Mouse (Mus musculus) forebrain, embryonic 16.5 days (tissue): ENCODE measurements at regions not wholly inside any gene's neighbourhood (a gene's known extent, or its start where the extent isn't known, plus 50 kb on each side); places are given as distances from the start of the nearest gene placed in this dataset.
"Not testable (repeated sequence)": the region's sequence is repeated elsewhere in the genome, so short reads cannot be mapped to it uniquely, and the experiment has no call there.

Experiments used
- ATAC-seq: fragments of 200-750 bp; cut with Nextera tagmentation; 2 replicates; pipeline ENCODE4 v1.8.0; 2017; ENCODE audit warnings: mild to moderate bottlenecking, moderate library complexity
- H3K27ac ChIP-seq: fragments of 300-500 bp; sonication (generic); 2 replicates; pipeline ENCODE4 v1.5.1; 2014; ENCODE audit warnings: low read length, control low read depth
- H3K27me3 ChIP-seq: fragments of 300-500 bp; sonication (generic); replicated peaks from 2 replicates; pipeline ENCODE4 v1.6.1; 2014; ENCODE audit warnings: low read length; ENCODE audit not compliant: control insufficient read depth, insufficient read depth
- H3K36me3 ChIP-seq: fragments of 300-500 bp; sonication (generic); 2 replicates; pipeline ENCODE4 v1.6.1; 2014; ENCODE audit not compliant: control insufficient read depth, insufficient read depth
- H3K4me1 ChIP-seq: fragments of 300-500 bp; sonication (generic); replicated peaks from 2 replicates; pipeline ENCODE4 v1.6.1; 2014; ENCODE audit warnings: low read length; ENCODE audit not compliant: control insufficient read depth, insufficient read depth
- H3K4me2 ChIP-seq: fragments of 300-500 bp; sonication (generic); 2 replicates; pipeline ENCODE4 v1.6.1; 2014; ENCODE audit warnings: mild to moderate bottlenecking, low read length, control low read depth
- H3K4me3 ChIP-seq: fragments of 300-500 bp; sonication (generic); replicated peaks from 2 replicates; pipeline ENCODE4 v1.5.1; 2014; ENCODE audit warnings: mild to moderate bottlenecking, low read length, control low read depth
- H3K9ac ChIP-seq: fragments of 300-500 bp; sonication (generic); replicated peaks from 2 replicates; pipeline ENCODE4 v1.6.1; 2014; ENCODE audit warnings: low read depth, low read length, control low read depth
- H3K9me3 ChIP-seq: fragments of 300-500 bp; sonication (generic); 2 replicates; pipeline ENCODE4 v1.6.1; 2016; ENCODE audit warnings: low read length; ENCODE audit not compliant: control insufficient read depth
- WGBS: fragments of 180-500 bp; shearing (Covaris S2); extraction: QIAGEN DNeasy Blood & Tissue Kit; methylation state at CpG from one replicate; pipeline ENCODE4 v1.1.7; 2014; 5-methylcytosine and 5-hydroxymethylcytosine counted together

DNA sequence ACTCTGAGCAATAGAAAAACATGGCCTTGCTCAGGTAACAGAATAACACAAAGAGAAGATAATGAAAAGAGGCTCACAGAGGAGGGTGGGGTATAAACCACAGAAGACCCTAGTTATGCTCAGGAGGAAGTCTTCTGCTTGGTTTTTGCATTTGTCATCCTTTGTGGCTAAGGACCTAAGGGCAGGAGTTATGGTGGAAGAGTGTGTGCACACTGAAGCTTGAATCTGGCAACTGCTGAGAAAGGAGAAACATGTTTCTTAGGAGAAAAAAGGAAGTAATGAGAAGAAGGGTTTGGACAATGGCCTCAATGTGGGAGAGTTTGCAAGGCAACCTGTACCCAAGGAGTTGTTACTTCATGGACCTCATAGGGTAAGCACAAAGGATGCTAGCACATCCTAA, 106.8 kb upstream of the Nyap2 start:
- no peak for ATAC-seq
- no peak overlapping the region for H3K4me2 ChIP-seq
- H3K4me1 ChIP-seq, result no peaks in the 10 kb centered on the region
- H3K9ac ChIP-seq, result no peak overlapping the region
- no peak overlapping the region for H3K4me3 ChIP-seq
- H3K27ac ChIP-seq, result no peak overlapping the region
- H3K9me3 ChIP-seq, result no peaks in the 10 kb centered on the region
- no peaks in the 10 kb centered on the region for H3K27me3 ChIP-seq
- H3K36me3 ChIP-seq, result no peaks in the 10 kb centered on the region

DNA sequence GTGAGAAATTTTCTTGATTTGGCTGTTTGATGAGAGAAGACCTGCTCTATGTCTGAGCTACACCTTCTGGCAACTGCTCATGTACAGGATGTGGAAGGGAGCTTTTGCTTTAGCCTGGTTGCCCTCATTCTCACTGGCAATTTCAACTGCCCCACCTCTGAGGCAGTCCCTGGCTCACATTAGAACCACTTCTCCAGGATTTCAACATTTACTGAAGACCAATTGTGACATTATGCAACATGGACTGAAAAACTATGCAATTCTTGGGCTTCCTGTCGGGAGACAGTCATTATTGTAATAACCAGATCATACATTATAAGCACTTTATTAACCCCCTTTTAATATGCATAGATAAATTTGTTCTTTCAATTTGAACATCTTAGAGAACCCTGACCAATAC, 107.6 kb upstream of the Nyap2 start:
- WGBS, result 85% methylated on average over 1 of the region's 1 CpGs
- H3K4me2 ChIP-seq, result no peak overlapping the region
- H3K9ac ChIP-seq, result no peak overlapping the region
- ATAC-seq, result no peak
- H3K36me3 ChIP-seq, result no peaks in the 10 kb centered on the region
- H3K27ac ChIP-seq, result no peak overlapping the region
- H3K4me1 ChIP-seq, result no peaks in the 10 kb centered on the region
- H3K9me3 ChIP-seq, result no peaks in the 10 kb centered on the region
- no peak overlapping the region for H3K4me3 ChIP-seq
- no peaks in the 10 kb centered on the region for H3K27me3 ChIP-seq

DNA sequence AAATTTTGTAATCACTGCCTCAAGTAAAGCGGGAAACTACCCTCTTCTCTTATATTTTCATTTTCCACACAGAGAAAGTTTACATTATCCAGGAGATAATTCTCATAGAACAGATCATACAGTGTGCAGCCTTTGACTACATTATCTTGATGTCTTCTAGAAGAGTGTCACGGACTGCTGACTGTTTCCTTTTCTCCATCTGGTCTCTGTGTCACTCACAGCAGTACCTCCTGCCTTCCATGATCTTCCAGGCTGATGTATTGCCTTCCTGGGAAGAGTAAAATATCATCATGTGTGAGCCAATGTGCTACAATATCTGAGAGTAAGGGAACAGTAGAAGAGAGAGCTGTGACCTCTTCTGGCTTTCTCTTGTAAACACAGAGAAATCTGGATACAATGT, 111.0 kb upstream of the Nyap2 start:
- WGBS, result 83% methylated on average over 2 of the region's 2 CpGs

DNA sequence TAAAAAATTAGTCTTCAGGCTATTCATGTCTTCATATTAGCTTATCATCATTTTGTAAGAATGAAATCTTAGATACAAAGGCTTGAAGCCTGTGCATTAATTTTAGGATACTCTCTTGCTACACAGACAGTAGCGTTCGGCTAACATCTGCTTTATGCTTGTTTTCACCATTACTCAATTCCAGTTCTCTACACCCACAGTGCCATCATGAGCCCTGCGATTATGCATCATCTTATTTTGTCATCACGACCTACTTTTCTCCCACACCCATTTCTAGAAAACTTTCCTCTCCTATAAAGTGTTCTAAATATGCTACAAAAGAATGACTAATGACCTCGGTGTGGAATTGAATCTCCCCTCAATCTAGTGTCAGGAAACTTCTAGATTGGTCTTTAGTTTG, 112.4 kb upstream of the Nyap2 start:
- WGBS, result 83% methylated on average over 5 of the region's 5 CpGs
- no peaks in the 10 kb centered on the region for H3K4me1 ChIP-seq
- ATAC-seq, result no peak
- no peaks in the 10 kb centered on the region for H3K36me3 ChIP-seq
- no peaks in the 10 kb centered on the region for H3K27me3 ChIP-seq
- no peak overlapping the region for H3K9ac ChIP-seq
- no peak overlapping the region for H3K4me2 ChIP-seq
- no peak overlapping the region for H3K27ac ChIP-seq
- H3K4me3 ChIP-seq, result no peak overlapping the region
- no peaks in the 10 kb centered on the region for H3K9me3 ChIP-seq

More for the DNA sequence above, 111.0 kb upstream of the Nyap2 start:
- Histone ChIP-seq H3K4me2 (no peak overlapping the region), H3K36me3 (no peaks in the 10 kb centered on the region), H3K27me3 (no peaks in the 10 kb centered on the region), H3K9ac (no peak overlapping the region), H3K4me1 (no peaks in the 10 kb centered on the region), H3K9me3 (no peaks in the 10 kb centered on the region), H3K4me3 (no peak overlapping the region), H3K27ac (no peak overlapping the region)
- no peak for ATAC-seq

DNA sequence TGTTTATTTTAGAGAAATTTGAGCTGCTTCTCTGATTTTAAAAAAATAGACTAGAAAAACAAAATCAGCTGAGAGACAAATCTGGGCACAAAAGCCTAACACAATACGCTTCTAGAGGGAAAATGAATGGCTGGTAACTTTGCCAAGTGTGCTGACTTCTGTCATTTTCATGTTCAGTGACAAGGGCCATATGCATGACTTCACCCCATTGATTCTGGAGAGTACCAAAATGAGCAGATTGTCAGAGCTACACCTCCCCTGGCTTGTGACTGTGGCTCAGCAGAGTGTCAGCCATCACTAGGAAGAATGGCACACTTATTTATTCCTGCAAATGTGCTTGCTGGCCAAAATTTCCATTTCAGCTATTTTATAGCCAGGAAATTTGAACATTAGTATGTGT, 112.9 kb upstream of the Nyap2 start:
- H3K4me1 ChIP-seq, result no peaks in the 10 kb centered on the region
- H3K9ac ChIP-seq, result no peak overlapping the region
- no peak overlapping the region for H3K4me3 ChIP-seq
- WGBS, result 50% methylated on average over 1 of the region's 1 CpGs
- H3K27me3 ChIP-seq, result no peaks in the 10 kb centered on the region
- ATAC-seq, result peak; percentile 99
- no peaks in the 10 kb centered on the region for H3K9me3 ChIP-seq
- H3K4me2 ChIP-seq, result no peak overlapping the region
- no peaks in the 10 kb centered on the region for H3K36me3 ChIP-seq
- no peak overlapping the region for H3K27ac ChIP-seq

DNA sequence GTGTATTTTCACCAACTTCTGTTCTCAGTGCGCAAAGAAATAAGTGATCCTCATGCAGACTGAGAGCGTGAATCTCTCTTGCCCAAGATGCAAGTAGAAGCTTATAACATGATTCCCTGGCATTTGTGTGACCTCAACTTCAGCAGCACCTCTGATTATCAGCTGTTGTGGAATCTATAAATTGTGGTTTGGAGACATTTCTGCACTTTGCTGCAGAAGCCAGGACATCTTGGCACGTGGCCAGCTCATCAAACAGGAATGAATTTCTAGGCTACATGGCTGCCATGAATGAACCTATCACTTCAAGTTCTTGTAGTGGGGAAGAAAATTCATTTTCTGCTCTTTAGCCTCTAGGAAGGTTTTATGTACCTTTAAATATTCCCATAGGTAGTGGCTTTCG, 126.3 kb upstream of the Nyap2 start:
- H3K36me3 ChIP-seq, result no peaks in the 10 kb centered on the region
- no peaks in the 10 kb centered on the region for H3K27me3 ChIP-seq
- H3K4me1 ChIP-seq, result no peaks in the 10 kb centered on the region
- ATAC-seq, result no peak
- no peak overlapping the region for H3K4me3 ChIP-seq
- no peak overlapping the region for H3K9ac ChIP-seq
- no peak overlapping the region for H3K4me2 ChIP-seq
- WGBS, result 93% methylated on average over 4 of the region's 4 CpGs
- H3K27ac ChIP-seq, result no peak overlapping the region
- H3K9me3 ChIP-seq, result no peaks in the 10 kb centered on the region

DNA sequence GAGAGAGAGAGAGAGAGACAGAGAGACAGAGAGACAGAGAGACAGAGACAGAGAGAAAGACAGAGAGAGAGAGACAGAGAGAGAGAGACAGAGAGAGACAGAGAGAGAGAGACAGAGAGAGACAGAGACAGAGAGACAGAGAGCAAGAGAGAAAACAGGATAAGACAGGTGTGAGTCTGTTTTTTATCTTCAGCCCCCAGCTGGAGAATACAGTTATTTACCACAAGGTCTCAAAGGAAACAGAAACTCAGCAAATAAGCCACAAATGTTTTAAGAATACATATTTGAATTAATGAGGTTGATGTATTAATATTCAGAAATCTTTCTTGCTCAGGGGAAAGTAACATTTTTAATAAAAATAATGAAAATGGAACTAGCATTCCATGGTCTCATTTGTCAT, 130.7 kb upstream of the Nyap2 start:
- H3K27ac ChIP-seq, H3K27me3 ChIP-seq, H3K4me3 ChIP-seq, H3K4me2 ChIP-seq, H3K4me1 ChIP-seq, H3K9me3 ChIP-seq, H3K36me3 ChIP-seq, ATAC-seq, H3K9ac ChIP-seq: not testable (repeated sequence)

DNA sequence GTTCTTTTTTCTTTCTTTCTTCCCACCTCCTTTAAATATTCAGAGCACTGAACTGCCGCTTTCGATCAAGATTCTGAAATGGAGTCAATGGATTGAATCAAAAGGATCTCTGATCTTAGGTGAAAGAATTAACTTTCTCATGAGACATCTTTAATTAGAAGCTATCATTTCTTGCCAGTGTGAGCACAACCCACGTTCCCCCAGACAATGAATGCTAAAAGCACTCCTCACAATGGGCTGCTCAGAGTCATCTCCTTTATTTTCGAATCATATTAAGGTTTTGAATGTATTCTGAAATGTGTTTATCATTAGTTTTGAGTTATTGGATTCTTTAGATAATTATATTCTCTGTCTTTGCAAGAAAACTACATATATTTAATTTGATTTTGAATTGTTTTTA, 137.4 kb upstream of the Nyap2 start:
- Histone ChIP-seq H3K9ac (no peak overlapping the region), H3K4me3 (no peak overlapping the region), H3K36me3 (no peaks in the 10 kb centered on the region), H3K27ac (no peak overlapping the region), H3K9me3 (no peaks in the 10 kb centered on the region), H3K27me3 (no peaks in the 10 kb centered on the region), H3K4me2 (no peak overlapping the region), H3K4me1 (no peaks in the 10 kb centered on the region)
- peak; percentile 50; the same call in 1 of the 2 replicates for ATAC-seq
- WGBS, result 44% methylated on average over 4 of the region's 4 CpGs

DNA sequence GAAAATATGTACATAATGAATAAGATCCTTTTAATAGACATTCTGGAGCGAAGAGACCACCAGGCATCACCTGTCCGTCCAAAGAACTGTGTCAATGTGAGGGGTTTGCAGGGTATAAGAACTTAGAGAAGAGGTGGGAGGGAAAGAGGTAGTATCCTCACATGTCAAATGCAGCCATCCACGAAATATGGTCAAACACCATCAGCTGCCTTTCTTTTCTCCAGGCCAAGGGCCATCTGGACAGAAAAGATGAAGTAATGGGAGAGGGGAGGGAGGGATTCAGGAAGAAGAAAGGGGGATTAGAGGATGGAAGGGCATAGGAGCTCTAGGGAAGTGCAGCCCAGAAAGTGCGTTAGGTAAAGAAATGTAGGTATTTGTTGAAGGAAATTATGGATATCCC, 141.0 kb upstream of the Dock10 start:
- no peak overlapping the region for H3K9ac ChIP-seq

DNA sequence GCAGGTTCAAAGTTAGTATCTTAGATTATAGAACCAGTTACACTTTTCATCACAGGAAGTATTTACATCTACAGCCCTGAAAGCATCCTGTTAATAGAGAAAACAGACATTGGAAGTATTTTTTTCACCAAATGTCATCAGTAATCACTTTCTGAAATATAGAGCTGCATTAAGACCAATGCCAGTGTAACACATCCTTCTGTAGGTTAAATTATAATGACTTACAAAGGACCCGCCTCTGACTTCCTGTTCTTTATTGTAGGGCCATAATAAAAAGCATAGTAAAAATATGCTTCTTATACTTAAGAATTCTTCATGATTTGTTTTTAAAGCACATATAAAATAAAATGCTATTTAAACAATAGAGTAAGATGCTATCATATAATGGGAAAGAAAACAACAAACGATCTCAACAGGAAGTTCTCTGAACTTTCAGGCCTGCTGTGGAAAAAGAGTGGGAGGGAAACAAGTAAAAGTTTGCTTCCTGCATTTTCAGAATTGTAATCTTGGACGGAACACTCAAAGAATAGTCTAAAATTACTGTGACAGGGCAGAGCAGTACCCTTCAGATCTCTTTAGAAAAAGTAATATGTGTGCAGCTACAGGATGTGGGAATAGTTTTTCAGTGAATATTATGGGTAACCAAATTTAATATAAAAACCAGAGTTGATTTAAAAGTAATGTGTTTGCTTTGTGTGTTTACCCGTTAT, 116.0 kb upstream of the Dock10 start:
- no peak overlapping the region for H3K4me2 ChIP-seq
- no peaks in the 10 kb centered on the region for H3K4me1 ChIP-seq
- H3K9ac ChIP-seq, result no peak overlapping the region
- no peak overlapping the region for H3K4me3 ChIP-seq
- no peak for ATAC-seq
- no peaks in the 10 kb centered on the region for H3K36me3 ChIP-seq
- no peak overlapping the region for H3K27ac ChIP-seq
- no peaks in the 10 kb centered on the region for H3K27me3 ChIP-seq
- WGBS, result 81% methylated on average over 4 of the region's 4 CpGs
- no peaks in the 10 kb centered on the region for H3K9me3 ChIP-seq

More for the DNA sequence above, 141.0 kb upstream of the Dock10 start:
- Histone ChIP-seq H3K27ac (no peak overlapping the region), H3K4me2 (no peak overlapping the region), H3K36me3 (no peaks in the 10 kb centered on the region), H3K4me3 (no peak overlapping the region), H3K9me3 (no peaks in the 10 kb centered on the region), H3K27me3 (no peaks in the 10 kb centered on the region), H3K4me1 (no peaks in the 10 kb centered on the region)
- no peak for ATAC-seq
- 69% methylated on average over 4 of the region's 4 CpGs for WGBS
